Mouse (Mus musculus): ENCODE data around the gene Psmb5. TPM values are rescaled to one million over a fixed set of nuclear protein-coding genes. Genes with fewer than 3 reads are reported as not detected.

Gene Psmb5
- total RNA-seq, 2 experiments from 2014 or later, result 164 to 176 TPM

DNA sequence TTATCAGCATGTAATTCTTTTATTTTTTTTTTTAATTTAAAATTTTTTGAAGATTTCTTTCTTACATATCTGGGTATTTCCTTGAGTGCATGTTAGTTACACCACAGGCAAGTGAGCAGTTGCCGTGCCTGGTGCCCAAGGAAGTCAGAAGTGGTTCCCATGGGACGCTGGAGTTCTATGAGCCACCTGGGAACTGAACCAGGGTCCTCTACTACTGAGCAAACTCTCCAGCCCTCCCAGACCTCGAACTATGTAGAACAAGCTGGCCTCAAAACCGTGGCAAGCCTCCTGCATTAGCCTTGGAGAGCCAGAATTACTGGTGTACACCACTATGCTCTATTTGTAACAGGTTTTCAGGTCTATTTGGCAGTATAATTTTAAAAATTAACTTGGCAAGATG, 15.2 kb downstream of the Psmb5 start:
- intact Hi-C loops (cut with DNase I), result no loop called here
- no peak for DNase-seq (ENCODE audit: low spot score in 2 of 2)

- no peak for DNase-seq (ENCODE audit: low spot score in 2 of 2)
- intact Hi-C loops (cut with DNase I), result no loop called here
Measured at GRCm38 (mm10) chr14:54601601-54602000, 16.2 kb downstream of the Psmb5 start.

GRCm38 (mm10) chr14:54597084-54597483, 20.7 kb downstream of the Psmb5 start:
- intact Hi-C loops (cut with DNase I), result no loop called here
- no peak for DNase-seq (ENCODE audit: low spot score in 2 of 2)

DNA sequence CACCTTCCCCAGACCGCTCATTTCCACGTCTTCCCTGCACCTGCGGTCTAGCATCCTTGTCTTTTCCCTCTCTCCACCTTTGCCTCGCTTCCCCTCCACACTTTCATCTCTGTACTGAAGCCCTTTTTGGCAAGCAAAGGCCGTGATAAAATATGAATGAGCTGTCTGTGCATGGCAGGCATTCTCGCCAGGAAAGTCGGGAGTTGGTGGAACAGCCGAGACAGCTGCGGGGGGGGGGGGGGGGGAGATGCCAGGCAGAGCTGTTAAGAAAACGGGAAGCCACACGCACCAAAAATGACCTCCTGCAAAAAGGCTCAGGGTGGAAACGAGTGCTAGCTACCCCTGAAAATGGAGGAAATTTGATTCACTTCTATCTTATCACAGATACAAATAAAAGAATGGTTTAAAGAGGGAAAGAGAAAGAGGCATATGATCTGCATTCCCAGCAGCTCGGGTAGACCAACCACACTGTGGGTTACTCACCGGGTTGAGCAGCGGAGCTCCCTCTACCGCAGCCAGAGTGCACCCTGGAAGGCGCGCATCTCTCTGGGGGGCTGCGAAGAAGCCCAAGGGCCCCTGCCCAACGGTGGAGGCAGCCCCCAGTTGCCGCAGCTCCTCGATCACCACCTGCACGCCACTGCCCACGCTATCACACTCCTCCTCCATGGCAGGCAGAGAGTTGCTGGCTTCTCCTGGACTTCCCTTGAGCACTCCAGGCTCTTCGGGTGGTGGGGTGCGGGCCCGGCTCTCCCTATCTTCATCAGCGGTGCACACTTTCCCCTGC, 23.0 kb downstream of the Psmb5 start:
- peak; percentile 56 to 73 for DNase-seq (ENCODE audit: low spot score in 2 of 2)
- intact Hi-C loops (cut with DNase I), result no loop called here

GRCm38 (mm10) chr14:54594055-54594454, 23.8 kb downstream of the Psmb5 start:
- no peak for DNase-seq (ENCODE audit: low spot score in 2 of 2)
- intact Hi-C loops (cut with DNase I), result no loop called here

DNA sequence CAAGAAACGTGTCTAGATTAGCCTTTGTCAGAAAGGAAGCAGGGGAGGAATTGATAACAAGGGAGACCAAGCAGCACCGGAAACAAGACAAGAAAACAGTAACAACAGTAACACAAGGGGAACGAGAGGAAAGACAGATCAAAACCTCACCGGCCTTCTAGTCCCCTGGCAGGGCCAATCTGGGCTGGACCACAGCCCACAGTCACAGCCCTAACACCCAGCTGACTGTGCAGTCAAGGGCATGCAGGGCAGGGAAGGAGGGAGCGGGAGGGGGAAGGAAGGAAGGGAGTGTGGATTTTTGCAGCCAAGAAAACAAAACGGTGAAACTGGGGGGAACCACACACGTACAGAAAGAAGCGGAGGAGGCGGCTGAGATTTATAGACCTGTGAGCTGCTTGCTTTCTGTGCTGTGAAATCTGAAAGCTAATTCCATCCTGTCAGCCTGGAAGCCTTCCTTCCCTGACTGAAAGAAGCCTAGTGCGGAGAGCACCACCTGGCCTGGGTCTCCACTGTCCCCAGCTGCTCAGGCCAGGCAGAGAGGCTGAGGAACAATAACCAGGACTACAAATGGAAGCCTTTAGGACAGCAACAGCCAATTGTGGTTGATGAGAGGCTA, 25.4 kb downstream of the Psmb5 start:
- DNase-seq (ENCODE audit: low spot score in 2 of 2), result peak; percentile 57 to 64
- intact Hi-C loops (cut with DNase I), result no loop called here

DNA sequence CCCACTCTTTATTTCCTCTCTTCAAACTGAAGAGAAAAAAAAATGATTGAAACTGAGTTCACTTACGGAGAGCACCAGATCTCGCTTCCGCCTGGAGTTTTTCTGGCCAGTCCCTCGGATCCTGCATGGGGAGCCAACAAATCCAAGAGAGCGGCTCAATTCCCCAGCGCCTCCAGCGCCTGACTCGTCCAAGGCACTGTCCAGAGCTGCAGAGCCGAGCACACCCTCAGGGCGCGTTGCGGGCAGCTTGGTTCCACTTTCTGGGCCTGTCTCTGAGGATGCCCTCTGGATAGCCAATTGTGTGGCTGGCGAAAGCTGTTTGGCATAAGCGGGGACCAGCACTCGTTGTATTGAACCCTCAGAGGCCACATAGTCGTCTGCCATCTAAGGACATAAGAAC, 26.8 kb downstream of the Psmb5 start:
- intact Hi-C loops (cut with DNase I), result no loop called here
- no peak for DNase-seq (ENCODE audit: low spot score in 2 of 2)

GRCm38 (mm10) chr14:54583681-54584338, 34.0 kb downstream of the Psmb5 start:
- DNase-seq (ENCODE audit: low spot score in 2 of 2), result peak; percentile 51 to 54

GRCm38 (mm10) chr14:54582536-54582935, 35.3 kb downstream of the Psmb5 start:
- intact Hi-C loops (cut with DNase I), result no loop called here
- DNase-seq (ENCODE audit: low spot score in 2 of 2), result no peak

More at GRCm38 (mm10) chr14:54583681-54584338, 34.0 kb downstream of the Psmb5 start:
- intact Hi-C loops (cut with DNase I), result no loop called here

- intact Hi-C loops (cut with DNase I), result loop anchor here (5.0 kb wide), 1 partner anchor 352 kb away; no protein-coding TSS in a partner anchor
- DNase-seq (ENCODE audit: low spot score in 2 of 2), result no peak
Measured at GRCm38 (mm10) chr14:54579638-54580037, 38.2 kb downstream of the Psmb5 start.

- intact Hi-C loops (cut with DNase I), result loop anchor here (5.0 kb wide), 1 partner anchor 351 kb away; no protein-coding TSS in a partner anchor
- DNase-seq (ENCODE audit: low spot score in 2 of 2), result no peak
Measured at GRCm38 (mm10) chr14:54578063-54578462, 39.8 kb downstream of the Psmb5 start.

DNA sequence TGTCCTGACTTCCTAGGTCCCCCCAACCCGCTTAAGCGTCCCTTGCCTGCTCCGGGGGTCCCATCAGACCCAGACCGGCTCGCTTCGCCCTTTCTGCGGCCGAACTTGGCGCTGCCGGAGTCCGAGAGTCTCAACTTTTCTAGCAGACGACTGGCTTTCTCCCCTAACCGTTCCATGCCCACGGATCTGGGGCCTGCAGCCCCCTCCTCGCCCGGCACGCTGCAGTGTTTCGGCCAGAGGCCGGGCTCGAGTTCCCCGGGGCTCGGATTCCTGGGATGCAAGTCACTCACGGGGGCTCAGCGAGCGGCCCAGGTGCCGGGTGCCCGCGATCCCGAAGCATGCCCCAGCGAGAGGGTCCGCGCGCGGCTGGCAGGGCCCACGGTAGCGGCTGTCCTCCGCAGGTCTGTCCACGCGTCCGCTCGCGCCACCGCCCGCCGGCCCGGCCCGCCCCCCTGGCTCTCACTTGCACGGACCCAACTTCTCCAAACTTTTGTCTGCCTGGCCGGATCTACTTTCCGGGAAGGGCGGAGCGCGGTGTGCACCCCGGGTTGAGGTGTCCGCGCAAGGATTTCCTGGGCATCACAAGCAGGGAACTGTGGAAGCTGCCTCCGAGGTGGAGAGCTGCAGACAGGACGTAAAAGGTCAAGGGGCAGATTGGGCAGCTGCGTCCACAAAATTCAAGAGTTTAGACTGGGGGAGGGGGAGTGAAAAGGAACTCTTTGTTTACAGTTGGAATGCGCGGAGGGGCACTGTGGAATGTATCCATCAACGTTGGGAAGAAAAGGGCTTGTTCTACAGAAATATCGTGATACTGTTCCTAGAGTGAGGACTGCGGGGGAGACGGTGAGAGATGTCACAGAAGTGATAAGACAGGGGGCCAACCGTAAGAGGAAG, 40.5 kb downstream of the Psmb5 start, which contains the start of gene Ajuba:
Gene Ajuba, minus strand, starts transcription at position 470 of the 894 bp plus-strand sequence.
- peak; percentile 72 to 78 for DNase-seq (ENCODE audit: low spot score in 2 of 2)
- intact Hi-C loops (cut with DNase I), result loop anchor here (5.0 kb wide), 1 partner anchor 350 kb away; no protein-coding TSS in a partner anchor

DNA sequence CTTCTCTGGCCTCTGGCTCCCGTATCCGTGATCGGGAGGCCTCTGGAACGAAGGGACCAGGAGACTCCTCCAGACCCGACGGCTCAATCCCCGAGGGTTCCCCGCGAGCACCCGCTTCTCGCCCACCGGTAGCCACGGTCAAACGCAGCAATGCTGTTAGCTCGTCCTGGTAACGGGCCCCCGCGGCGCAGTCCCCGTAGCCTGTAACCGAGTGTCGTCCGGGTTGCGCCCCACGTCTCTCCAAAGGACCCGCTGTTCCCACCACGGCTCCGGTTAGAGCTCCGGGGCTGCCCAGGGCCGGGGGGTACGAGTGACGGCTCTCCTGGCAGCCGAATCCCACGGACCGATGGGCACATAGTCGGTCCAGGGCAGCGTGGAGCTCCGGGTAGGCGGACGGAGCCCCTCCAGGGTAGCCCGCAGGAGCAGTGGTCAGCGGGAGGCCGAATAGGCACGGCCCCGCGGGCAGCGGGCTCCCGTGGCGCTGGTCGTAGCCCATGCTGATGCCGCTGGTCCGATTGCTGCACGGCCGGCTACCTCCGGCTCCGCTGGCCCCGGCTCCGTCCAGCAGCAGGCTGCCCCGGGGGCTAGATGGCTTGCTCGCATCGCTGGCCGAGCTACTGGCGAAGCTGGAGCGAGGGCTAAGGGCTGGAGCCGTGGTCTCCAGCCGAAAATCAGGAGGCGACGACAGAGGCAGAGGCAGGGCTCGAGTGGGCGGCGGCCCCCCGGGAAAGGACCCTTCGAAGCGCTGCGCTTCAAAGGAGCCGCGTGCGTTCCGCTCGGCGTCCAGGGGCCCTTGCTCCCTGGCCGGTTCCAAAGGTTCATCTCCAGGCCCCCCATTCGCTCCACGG, 41.4 kb downstream of the Psmb5 start:
- intact Hi-C loops (cut with DNase I), result loop anchor here (5.0 kb wide), 1 partner anchor 349 kb away; no protein-coding TSS in a partner anchor
- no peak for DNase-seq (ENCODE audit: low spot score in 2 of 2)

DNA sequence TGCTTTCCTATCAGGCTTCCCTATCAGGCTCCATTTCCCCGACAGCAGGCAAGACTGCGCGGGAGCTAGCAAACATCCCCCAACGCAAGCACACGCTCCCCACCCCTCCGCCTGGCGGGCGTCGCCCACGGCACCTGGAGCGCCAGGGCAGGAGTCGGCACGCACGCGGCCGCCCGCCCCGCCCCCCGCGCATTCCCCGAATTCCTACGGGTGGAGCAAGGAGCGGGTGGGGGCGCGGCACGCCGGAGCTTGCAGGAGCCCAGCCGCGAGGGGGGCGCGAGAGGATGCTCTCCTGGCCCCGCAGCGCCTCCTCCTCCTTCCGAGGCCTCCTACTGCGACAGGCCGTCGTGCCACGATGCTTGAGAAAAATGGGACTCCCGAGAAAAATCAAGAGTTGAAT, 42.2 kb downstream of the Psmb5 start:
- DNase-seq (ENCODE audit: low spot score in 2 of 2), result no peak
- intact Hi-C loops (cut with DNase I), result loop anchor here (5.0 kb wide), 1 partner anchor 348 kb away; no protein-coding TSS in a partner anchor

DNA sequence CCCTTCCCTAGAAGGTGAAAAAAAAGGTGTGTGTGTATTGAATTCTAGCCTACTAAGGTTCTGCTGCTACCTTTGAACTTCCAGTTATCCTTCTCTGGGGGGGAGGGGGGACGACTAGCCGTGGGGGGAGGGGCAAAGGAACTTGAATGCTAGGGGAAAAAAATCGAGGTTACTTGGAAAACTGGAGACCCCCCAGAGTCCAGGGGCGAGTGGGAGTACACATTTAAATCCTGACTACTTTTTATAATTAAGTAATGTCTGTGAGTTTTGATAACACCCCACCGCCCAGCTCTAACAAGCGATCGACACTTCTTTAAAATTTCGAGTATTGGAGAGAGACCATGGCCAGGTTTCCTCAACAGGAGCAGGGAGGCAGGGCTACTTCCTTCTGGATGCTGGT, 42.8 kb downstream of the Psmb5 start:
- intact Hi-C loops (cut with DNase I), result loop anchor here (5.0 kb wide), 1 partner anchor 348 kb away; no protein-coding TSS in a partner anchor
- no peak for DNase-seq (ENCODE audit: low spot score in 2 of 2)

GRCm38 (mm10) chr14:54574253-54574652, 43.6 kb downstream of the Psmb5 start:
- DNase-seq (ENCODE audit: low spot score in 2 of 2), result no peak
- intact Hi-C loops (cut with DNase I), result no loop called here

DNA sequence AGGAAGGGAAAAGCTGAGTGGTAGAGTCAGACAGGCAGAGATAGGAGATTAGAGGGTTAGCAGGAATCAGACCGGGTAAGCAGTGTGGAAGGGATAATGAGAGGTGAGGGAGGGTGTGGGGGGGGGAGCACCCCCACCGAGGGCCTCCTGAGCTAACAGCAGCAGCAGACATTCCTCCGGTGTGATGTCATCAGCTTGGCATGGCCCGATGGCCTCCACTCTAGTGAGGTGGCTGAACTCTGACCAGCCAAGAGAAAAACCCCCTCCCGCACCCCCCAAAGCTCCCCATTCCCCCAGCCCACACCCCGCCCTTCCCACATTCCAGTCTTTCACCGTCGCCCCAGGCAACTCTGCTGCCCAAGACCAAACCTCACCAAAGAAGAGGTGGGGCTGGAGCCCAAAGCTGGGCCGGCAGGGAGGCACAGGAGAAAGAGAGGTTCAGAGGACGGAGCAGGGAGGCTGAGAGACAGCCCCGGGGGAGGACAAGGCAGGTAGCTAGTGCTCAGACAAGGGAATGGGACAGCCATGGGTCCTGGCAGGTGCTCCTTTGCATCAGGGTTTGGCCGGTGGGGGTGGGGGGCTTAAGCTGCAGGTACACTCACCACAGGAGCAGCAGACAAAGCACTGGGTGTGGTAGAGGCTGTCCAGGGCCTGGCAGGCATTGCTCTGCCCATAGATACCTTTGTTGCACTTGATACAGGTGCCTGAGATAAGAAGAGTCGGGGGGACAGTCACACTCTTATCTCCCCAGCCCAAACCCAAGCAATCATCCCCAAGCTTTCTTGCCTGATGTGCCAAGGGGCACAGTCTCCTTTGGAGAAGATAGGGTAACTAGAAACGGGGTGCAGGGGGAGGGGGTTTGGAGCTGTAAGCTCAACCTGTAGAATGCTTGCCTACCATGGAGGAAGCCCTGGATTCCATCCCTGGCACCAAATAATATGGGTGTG, 44.8 kb downstream of the Psmb5 start:
- intact Hi-C loops (cut with DNase I), result no loop called here
- no peak for DNase-seq (ENCODE audit: low spot score in 2 of 2)
